Mouse (Mus musculus): Measurements from ENCODE around the gene Trpm3. TPM values are rescaled to one million over a fixed set of nuclear protein-coding genes. Genes with fewer than 3 reads are reported as not detected.

Gene Trpm3
- total RNA-seq, 2 experiments from 2014 or later, result 38.9 to 40.3 TPM

DNA sequence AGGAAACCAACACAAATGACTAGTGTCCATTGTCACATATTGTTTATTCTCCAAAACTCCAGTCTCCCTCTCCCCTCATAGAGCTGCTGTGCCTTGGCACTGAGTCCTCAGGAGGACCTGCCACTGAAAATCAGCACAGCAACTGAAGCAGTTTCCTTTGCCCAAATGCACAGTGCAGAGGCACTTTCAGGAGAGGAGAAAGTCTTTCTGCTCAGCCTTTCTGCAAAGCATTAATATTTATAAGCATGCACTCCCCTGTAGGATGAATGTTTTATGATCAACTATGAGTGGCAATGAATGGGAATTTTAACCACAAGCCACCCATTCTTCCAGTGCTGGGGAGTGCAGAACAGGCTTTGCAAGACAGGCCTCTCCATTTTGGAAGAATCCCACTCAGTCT is 592.1 kb downstream of the Trpm3 start:
- DNase-seq (ENCODE audit: extremely low spot score in 1 of 2, low spot score in 2 of 2), result no peak
- intact Hi-C loops (cut with DNase I), result no loop called here
- no peak overlapping the region for H3K27ac ChIP-seq
- TF ChIP-seq CTCF (IDR thresholded peaks at IDR 0.05), result no peak
- no peak overlapping the region for H3K4me3 ChIP-seq

DNA sequence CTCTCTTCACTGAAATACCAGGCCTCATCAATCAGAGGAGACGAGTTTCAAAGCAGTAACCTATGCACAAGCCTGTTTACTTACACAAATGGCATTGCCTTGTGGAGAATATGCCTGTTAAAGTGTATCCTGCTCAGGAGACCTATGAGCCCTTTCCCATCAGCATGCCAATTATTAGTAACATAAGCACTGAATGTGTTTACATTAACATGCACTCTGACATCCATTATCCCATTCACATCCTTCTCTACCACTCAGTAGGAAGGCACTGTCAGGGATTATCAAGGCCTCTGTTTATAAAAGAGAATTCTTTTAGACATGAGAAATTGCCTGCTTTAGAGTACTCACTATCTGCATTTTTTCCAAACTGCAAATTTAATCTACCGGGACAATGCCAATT is 598.0 kb downstream of the Trpm3 start:
- TF ChIP-seq CTCF (IDR thresholded peaks at IDR 0.05), result no peak
- intact Hi-C loops (cut with DNase I), result no loop called here
- H3K27ac ChIP-seq, result no peak overlapping the region
- DNase-seq (ENCODE audit: extremely low spot score in 1 of 2, low spot score in 2 of 2), result no peak
- H3K4me3 ChIP-seq, result no peak overlapping the region

DNA sequence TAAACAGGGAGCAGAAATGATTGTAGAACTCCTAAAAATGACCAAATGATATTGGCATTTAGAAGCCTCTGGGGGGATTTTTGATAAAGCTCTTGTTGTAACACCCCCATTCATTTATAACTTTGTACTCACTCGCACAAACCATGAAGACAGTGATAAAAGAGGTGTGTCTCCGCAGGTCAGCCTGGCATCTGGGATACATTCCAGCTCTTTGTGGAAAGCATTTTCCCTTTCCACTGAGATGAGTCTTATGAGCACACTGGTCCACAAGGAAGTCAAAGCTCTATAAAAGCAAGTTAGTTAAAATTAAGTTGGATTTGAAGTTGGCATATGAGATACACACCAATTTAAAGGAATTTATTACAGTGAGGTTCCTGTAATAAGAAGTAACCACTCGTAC is 600.4 kb downstream of the Trpm3 start:
- TF ChIP-seq CTCF (IDR thresholded peaks at IDR 0.05), result no peak
- intact Hi-C loops (cut with DNase I), result no loop called here

DNA sequence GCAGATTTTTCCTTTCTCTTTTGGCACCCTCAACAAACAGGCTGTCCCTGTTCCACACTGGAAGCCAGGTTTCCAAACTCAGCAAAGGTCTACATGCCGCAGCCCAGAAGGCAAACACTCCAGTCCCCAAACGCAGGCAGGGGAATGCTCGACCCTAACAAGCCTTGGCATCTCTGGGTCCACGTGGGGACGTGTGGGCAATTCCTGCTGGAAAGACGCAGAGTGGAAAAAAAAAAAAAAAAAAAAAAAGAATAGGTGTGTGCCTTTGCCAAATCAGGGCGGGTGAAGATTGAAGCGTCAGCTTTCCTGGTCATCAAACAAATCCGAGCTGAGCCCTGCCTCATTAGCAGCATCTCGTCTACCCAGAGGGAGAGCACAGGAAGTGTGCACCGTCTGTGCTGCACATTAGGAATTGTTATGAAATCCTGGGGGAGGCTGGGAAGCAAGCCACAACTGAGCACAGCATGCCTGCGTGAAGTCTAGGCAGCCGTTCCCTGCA is 614.5 kb downstream of the Trpm3 start:
- Histone ChIP-seq H3K4me3 (peak overlapping the region; percentile 28), H3K27ac (peak overlapping the region; percentile 48)
- no peak for TF ChIP-seq CTCF (IDR thresholded peaks at IDR 0.05)
- intact Hi-C loops (cut with DNase I), result no loop called here
- DNase-seq (ENCODE audit: extremely low spot score in 1 of 2, low spot score in 2 of 2), result peak; percentile 23 to 47

More for the DNA sequence above, 600.4 kb downstream of the Trpm3 start:
- no peak overlapping the region for H3K4me3 ChIP-seq
- no peak overlapping the region for H3K27ac ChIP-seq
- DNase-seq (ENCODE audit: extremely low spot score in 1 of 2, low spot score in 2 of 2), result no peak

DNA sequence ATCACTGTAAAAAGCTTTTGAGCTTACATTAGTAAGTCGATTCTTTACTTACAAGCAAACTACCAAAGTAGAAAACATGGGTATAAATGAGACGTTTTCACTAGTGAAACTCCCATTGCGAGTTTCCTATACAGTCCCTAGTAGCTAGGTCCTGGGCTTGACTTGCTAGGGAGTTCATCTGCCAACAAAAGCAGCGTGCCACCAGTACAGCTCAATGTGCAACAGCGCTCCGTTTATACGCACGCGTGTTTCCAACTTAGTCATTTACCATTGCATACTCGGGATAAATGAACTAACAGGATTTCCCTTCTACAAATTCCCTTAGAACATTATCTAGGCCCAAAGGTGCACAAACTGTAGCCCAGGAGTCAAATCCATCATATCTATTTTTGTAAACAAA is 615.2 kb downstream of the Trpm3 start:
- intact Hi-C loops (cut with DNase I), result no loop called here
- no peak for TF ChIP-seq CTCF (IDR thresholded peaks at IDR 0.05)
- H3K27ac ChIP-seq, result no peak overlapping the region

DNA sequence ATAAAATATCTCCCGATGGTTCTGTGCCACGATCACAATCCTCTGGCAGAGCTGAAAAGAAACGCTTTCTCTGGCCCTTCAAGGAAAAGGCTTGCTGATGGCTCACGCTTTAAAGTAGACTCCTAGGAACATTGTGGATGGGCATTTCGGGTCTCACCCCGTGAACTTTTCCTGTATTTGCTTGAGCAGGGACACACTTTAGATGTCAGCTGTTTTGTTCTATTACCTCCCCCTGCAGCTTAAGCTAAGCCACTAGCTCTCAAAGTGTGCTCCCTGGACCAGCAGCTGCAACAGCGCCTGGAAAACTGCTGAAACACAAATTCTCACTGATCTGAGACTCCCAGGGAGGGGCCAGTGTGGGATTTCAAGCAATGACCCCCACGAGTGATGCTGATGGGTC is 615.7 kb downstream of the Trpm3 start:
- no peak for DNase-seq (ENCODE audit: extremely low spot score in 1 of 2, low spot score in 2 of 2)
- H3K27ac ChIP-seq, result no peak overlapping the region
- no peak overlapping the region for H3K4me3 ChIP-seq
- intact Hi-C loops (cut with DNase I), result no loop called here
- no peak for TF ChIP-seq CTCF (IDR thresholded peaks at IDR 0.05)

More for the DNA sequence above, 615.2 kb downstream of the Trpm3 start:
- 0 out of 2 replicates have a peak overlapping the region, but pooled peaks have one; percentile 3 for H3K4me3 ChIP-seq
- no peak for DNase-seq (ENCODE audit: extremely low spot score in 1 of 2, low spot score in 2 of 2)

DNA sequence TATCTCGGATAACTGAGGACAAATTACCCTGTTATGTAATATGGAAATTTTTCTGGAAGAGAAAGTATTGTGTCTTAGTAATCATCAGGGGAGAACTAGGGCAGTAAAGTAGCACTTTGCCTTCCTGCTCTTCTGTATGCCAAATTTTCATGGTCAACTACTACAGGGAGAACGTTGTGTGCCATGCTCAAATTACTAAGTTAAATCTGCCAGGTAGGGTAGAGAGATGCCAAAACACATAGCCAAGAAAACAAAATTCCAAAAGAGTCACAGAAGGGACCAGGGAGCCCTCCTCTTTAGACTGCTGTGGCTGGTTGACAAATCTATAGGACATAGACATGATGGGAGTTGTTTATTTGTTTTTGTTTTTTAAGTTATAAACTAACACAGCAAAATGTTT is 619.6 kb downstream of the Trpm3 start:
- TF ChIP-seq CTCF (IDR thresholded peaks at IDR 0.05), result no peak
- no peak for DNase-seq (ENCODE audit: extremely low spot score in 1 of 2, low spot score in 2 of 2)
- Histone ChIP-seq H3K4me3 (no peak overlapping the region), H3K27ac (no peak overlapping the region)
- intact Hi-C loops (cut with DNase I), result no loop called here

DNA sequence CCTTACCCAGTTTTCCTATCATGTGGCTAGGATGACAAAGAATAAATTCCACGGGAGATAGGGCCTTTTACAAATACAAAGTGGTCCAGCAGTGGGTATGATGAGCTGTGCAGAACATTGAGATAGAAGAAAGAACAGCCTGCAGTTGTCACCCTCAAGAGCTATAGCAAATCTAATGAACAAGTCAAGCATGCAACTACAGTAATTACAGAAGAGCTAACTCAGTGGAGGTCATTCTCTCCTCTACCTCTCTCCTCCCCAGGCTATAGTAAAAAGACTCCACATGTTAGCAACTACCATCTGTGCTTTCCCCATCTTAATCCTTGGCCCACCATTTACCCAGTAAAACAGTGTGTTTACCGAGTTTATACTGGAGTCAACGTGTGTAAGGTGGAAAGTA is 629.4 kb downstream of the Trpm3 start:
- DNase-seq (ENCODE audit: extremely low spot score in 1 of 2, low spot score in 2 of 2), result no peak
- TF ChIP-seq CTCF (IDR thresholded peaks at IDR 0.05), result no peak
- intact Hi-C loops (cut with DNase I), result no loop called here

DNA sequence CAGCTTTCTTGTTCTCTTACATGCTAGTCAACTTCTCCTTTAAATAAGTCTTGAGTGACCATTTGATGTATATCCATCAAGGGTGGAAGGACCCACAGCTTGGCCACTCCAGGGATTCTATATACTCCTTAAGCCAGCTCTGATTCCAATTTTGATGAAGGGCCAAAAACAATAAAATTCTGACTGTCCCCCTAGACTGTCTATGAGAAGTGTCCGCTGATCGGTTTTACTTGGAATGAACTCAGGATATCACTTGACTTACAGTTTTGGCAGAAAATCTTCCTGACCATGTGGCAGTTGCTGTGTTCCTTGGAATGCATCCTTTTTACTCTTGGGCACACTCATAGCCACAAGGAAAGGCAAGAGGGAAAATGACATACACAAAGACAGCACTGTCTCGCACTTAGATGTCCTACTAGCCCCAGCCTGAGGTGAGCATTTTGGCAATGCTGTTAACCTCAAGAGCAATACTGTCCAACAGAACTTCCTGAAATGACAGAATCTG is 636.4 kb downstream of the Trpm3 start:
- intact Hi-C loops (cut with DNase I), result no loop called here
- TF ChIP-seq CTCF (IDR thresholded peaks at IDR 0.05), result no peak
- Histone ChIP-seq H3K4me3 (no peak overlapping the region), H3K27ac (no peak overlapping the region)
- no peak for DNase-seq (ENCODE audit: extremely low spot score in 1 of 2, low spot score in 2 of 2)

More for the DNA sequence above, 629.4 kb downstream of the Trpm3 start:
- Histone ChIP-seq H3K27ac (no peak overlapping the region), H3K4me3 (no peak overlapping the region)

DNA sequence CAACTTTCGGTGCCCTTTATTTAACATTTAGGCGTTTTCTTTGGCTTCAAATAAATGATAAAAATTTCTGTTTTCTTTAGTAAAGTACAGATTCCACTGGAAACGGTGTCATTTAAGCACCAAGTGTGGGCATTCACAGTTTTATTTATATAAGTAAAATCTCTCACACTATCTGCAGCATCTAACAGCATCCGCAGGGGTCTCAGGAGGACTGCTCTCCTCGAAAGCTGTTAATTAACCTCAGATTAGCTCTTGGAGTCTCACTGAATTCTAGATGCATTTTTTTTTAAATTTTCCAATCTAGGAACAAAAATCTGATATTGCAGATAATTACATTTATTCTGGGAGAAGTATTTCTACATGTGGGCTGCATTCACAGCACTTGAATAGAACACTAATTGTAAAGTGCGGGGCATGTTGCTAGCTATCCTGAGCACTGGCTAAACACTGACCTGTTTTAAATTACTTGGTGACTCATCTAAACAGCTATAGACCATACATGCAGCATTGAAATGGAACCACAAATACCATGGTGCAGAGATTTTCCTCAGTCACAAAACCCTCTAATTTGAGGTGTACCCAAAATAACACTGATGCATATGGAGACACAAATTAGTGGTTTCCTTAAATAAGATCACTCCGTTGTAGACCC is 641.5 kb downstream of the Trpm3 start:
- intact Hi-C loops (cut with DNase I), result no loop called here
- no peak for DNase-seq (ENCODE audit: extremely low spot score in 1 of 2, low spot score in 2 of 2)
- Histone ChIP-seq H3K4me3 (no peak overlapping the region), H3K27ac (no peak overlapping the region)
- no peak for TF ChIP-seq CTCF (IDR thresholded peaks at IDR 0.05)

DNA sequence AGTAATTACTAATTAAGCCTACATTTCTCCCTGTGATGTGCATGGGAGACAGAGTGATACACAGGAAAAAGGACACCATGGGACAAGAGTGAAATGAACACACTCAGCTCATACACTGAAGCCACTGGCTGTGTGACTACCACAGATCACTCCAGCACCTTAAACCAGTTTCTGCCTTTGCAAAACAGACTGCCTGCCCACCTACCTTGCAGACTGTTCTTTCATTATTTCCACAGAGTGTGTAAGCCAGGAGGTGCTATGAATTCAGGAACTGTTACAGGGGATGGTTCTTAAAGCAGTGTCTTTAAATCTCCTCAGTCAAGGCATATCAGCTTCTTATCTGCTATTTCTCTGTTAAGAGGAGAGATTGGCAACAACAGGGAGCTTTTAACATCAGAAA is 642.7 kb downstream of the Trpm3 start:
- intact Hi-C loops (cut with DNase I), result no loop called here
- Histone ChIP-seq H3K27ac (peak overlapping the region; percentile 25; the same call in 1 of the 2 replicates), H3K4me3 (no peak overlapping the region)
- TF ChIP-seq CTCF (IDR thresholded peaks at IDR 0.05), result no peak
- no peak for DNase-seq (ENCODE audit: extremely low spot score in 1 of 2, low spot score in 2 of 2)

DNA sequence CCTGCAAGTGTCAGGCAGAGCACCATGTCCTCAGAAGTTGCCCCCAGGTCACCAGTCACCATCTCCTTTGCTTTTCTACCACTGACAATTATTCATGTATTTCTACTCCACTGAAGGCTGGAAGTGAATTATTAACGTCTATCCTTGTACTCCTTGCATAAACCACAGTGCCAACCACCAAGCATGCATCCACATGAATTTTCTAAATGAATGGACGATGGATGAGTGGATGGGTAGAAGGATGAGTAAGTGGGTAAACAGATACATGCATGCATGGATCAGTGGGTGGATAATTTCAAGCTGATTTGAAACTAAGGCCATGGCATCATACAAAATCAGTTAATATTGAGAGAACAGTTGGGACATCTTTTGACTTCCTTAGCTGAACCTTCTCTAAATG is 644.9 kb downstream of the Trpm3 start:
- Histone ChIP-seq H3K4me3 (no peak overlapping the region), H3K27ac (no peak overlapping the region)
- no peak for DNase-seq (ENCODE audit: extremely low spot score in 1 of 2, low spot score in 2 of 2)
- no peak for TF ChIP-seq CTCF (IDR thresholded peaks at IDR 0.05)
- intact Hi-C loops (cut with DNase I), result no loop called here

DNA sequence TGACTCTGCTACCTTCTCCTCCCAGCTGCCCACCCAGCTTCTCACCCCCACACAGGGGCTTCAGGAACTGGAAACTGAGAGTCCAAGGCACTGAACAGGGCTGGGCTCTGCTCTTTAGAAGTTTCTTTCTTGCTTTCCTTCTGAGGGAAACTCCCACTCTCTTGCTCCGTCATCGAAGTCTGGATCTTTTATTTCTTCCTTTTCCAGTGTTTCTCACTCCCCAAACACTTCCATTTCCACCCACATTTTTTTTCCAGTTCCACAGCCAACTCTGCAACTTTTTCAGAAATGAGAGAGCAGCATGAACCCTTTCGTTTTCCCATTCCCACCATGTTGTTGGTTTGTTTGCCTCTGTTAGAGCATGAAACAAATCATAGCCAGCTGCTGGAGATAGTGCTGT is 650.9 kb downstream of the Trpm3 start:
- intact Hi-C loops (cut with DNase I), result no loop called here
- Histone ChIP-seq H3K27ac (no peak overlapping the region), H3K4me3 (no peak overlapping the region)
- no peak for TF ChIP-seq CTCF (IDR thresholded peaks at IDR 0.05)
- no peak for DNase-seq (ENCODE audit: extremely low spot score in 1 of 2, low spot score in 2 of 2)

Measured in left cerebral cortex, adult 2 months (tissue).